Mouse (Mus musculus): ENCODE data around the gene Sgms2. TPM values are rescaled to one million over a fixed set of nuclear protein-coding genes. Genes with fewer than 3 reads are reported as not detected.

Sgms2 gene
- 2.0 and 4.4 TPM in 2 replicates for polyA plus RNA-seq (2012; rRNA removed)

GRCm38 (mm10) chr3:131491361-131491925 lies at the start of gene Sgms2:
Gene Sgms2 (minus strand): TSS chr3:131491411.

GRCm38 (mm10) chr3:131302452-131303319 lies 188.5 kb downstream of the Sgms2 start, which contains the start of gene Cyp2u1:
Gene Cyp2u1 (minus strand): TSS chr3:131303227.

GRCm38 (mm10) chr3:131271559-131272373 lies 219.4 kb downstream of the Sgms2 start, which contains the start of gene Hadh:
Gene Hadh (minus strand): TSS chr3:131272101.

Other genes starting within 250 kb of the Sgms2 start
- gene Hadh, start 219.3 kb downstream of the Sgms2 start, polyA plus RNA-seq (2012; rRNA removed) = 29.4 and 39.7 TPM in 2 replicates
- gene Cyp2u1, start 188.2 kb downstream of the Sgms2 start, polyA plus RNA-seq (2012; rRNA removed) = 2.6 and 3.1 TPM in 2 replicates
- gene Papss1, start 73.4 kb upstream of the Sgms2 start, polyA plus RNA-seq (2012; rRNA removed) = 94.5 and 95.9 TPM in 2 replicates